Mouse (Mus musculus): ENCODE data around the gene Adgrd1.

Adgrd1 gene

DNA sequence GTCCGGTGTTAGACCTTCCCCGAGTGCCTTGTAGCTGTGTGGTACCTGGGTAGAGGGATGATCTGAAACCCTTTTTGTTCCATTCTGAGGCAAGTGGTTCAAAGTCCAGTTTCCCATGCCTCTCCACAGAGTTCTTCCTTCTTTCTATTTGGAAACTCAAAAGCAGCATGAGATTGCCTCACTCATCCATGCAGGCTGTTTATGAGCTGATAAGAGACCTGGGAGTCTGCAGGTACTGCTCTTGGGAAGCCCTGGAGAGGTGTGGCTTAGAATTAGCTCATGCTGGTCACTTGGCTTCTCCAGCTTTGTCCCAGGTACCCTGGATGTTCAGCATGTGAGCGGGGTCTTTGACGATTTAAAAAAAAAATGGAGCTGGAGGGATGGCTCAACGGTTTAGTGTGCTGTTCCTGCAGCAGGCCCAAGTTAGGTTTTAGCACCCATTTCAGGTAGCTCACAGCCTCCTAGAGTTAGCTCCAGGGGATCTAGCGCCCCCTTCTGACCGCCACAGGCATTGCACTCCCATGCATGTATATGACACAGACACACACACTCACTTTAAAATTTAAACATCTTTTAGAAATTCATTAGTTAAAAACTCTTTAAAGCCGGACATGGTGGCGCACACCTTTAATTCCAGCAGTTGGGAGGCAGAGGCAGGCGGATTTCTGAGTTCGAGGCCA, 65.0 kb downstream of the Adgrd1 start:
- DNase-seq: no peak

GRCm38 (mm10) chr5:129163416-129163815, 66.9 kb downstream of the Adgrd1 start:
- no peak for DNase-seq

DNA sequence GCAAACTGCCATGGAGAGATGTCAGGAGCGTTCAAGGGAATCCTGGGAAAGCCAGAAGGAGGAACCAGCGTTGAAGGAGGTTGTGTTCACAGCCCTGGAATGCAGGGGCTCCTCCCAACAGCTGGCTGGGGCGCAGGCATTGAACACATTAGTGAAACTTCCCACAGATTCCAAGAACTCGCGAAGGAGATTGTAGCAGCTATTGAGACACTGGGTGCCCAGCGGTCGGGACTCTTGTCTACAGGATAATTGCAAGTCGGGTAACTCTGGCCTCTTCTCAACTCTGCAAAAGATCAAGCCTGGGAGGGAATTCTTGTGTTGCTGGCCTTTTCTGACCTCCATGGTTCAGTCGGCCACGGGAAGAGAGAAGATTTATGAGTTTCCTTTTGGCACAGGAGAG, 67.5 kb downstream of the Adgrd1 start:
- peak; percentile 38 to 77 for DNase-seq

DNA sequence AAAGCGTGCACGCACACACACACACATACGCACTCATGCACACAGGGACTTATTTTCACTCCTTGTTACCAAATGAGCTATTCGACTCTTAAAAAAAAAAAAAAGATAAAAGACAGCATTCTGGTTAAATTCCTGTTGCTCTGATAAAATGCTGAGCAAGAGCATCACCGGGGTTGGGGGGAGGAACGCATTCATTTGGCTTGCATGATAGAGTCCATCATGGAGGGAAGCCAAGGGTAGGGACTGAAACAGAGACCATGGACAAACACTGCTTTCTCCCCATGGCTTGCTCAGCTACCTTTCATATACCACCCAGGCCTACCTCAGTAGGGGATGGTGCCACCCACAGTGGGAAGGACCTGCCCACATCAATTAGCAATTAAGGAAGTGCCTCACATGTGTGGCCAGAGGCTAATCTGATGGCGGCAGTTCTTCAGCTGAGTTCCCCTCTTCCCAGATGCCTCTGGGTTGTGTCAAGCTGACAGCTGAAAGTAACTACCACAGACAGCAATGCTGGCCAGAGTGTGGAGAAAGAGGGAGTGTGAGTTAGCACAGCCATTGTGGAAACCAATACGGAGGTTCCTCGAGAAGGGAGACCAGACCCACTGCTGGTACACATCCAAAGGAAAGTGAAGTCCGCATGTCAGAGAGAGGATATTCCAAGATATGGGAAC, 68.5 kb downstream of the Adgrd1 start:
- DNase-seq: peak; percentile 39 to 63

DNA sequence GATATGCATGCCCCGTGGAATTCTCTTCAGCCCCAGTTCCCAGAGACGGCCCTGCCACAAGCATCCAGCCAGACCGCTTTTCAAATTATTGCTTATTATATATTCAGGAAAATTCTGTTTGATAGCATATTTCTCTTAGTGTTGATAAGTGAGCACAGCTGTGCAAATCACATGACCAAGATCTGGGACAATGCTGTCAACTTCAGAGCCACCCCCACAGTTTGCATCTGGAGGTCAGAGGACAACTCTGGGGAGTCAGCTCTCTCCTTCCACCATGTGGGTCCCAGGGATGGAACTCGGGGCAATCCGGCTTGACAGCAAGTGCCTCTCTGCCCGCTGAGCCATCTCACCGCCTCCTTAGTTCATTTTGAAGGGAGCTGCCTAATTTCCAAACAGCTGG, 69.0 kb downstream of the Adgrd1 start:
- DNase-seq: peak; percentile 33 to 76

DNA sequence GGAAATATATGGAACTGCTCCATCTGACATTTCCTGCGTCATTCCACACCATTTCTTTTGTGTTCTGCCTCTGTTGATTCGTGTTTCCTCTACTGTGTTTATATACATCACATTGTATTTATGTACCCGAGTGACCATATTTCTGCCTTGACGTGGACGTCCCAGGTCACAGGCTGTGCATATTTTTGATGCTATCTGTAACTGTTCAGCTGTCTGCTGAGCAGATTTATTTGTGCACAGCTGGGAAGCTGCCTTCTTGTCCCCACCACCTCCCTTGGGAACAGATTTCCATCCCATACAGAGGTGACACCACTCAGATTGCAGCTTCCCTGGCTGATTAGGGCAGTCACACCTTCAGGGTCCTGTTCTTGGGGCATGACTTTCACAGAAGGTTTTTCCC, 72.5 kb downstream of the Adgrd1 start:
- no peak for DNase-seq

GRCm38 (mm10) chr5:129169567-129169966, 73.0 kb downstream of the Adgrd1 start:
- no peak for DNase-seq

DNA sequence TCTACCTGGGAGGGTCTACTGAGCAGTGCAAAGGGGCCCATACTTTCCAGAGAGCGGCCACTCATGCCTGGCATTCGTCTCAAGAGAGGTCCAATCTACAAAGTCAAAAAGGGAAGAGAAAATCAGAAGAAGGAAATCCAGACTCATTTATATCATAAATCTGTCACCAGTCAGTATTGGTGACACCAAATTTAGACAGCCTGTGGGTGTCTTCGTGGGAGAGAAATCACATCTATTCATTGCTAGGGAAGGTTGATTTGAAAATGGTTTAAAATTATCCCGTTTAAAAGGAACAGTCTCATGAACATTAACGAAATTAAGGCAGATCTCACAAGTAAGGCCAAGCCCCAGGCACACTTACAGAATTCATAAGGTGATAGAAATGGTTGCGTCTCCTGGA, 76.0 kb downstream of the Adgrd1 start:
- DNase-seq: no peak

DNA sequence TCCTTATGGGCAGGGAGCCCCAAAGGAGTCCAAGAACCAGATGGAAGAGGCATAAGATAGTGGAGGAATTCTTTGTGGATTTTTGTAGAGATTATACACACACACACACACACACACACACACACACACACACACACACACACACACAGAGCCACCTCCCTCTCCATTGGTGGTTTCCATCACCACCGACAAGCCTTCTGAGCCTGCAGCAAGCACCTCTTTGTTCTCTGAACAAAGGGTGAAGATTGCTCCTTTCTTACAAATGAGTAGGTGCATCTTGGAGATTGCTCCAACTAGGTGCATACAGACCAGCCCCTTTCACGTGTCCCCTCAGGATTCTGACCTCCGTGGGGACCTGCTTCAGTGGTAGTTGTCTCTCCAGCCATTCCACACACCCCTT, 79.4 kb downstream of the Adgrd1 start:
- no peak for DNase-seq

DNA sequence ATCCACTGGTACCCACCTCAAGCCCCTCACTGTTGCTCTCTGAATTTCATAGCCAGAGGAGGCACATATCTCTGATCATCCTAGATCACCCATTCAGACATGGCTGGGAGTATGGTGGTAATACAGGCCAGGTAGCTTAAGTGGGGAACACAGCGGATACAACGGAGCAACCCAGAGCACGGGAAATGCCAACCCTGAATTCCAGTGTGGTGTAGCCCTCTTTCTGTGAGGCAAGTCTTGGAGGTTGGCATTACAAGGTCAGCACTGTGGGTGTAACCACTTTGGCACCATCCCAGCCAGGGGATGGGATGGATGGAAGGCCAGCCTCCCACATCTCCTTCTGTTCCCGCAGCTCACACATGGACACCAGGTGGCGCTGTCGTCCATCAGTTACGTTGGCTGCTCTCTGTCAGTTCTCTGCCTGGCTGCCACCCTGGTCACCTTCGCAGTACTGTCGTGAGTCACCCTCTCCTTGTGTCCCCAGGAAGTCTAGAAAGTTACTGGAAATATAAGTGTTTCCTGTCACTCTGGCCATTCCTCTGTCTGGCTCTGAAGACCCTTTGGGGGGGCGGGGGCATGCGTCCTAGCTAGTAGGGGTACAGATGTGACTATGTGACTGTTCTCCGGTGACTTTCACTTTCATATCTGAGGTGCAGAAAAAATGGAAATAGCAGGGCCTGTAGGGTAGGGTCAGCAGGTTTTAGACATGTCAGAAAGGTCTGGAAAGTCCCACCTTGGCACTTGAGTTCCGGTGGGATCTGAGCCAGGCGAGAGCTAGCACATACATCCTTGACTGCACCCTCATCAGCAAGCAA, 81.4 kb downstream of the Adgrd1 start:
- peak; percentile 79 to 85 for DNase-seq

- no peak for DNase-seq
Measured at GRCm38 (mm10) chr5:129179356-129179755, 82.8 kb downstream of the Adgrd1 start.

DNA sequence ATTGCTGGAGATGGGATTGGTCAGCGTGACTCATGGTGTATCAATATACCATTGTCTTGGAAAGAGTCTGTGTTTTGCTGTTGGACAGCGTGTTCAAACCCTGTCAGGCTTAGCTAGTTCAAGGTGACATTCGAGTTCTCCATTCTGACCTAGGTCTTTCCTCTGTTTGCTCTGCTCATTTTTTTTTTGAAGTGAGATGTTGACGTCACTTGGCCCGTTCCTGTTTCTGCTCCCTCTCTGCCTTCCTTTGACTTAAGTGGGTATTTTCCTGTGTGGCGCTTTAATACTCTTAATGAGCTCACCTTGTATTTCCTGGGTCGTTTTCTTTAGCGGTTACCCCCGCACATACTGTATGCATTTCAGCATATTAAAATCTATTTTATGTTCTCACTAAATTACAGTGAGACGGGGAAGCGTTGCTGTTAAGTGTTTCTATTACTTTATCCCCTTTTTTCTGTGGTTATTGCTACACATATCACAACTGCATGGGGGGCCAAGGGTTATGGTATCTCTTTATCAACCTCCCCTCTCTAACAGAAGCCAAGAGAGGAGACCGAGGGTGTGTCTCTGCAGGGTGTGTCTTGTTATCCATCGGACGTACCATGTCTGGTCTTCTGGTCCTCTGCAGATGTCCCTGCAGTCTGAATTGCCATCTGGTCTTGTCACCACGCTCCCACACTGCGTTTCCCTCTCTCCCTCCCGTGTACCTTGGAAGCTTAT, 83.6 kb downstream of the Adgrd1 start:
- DNase-seq: no peak

DNA sequence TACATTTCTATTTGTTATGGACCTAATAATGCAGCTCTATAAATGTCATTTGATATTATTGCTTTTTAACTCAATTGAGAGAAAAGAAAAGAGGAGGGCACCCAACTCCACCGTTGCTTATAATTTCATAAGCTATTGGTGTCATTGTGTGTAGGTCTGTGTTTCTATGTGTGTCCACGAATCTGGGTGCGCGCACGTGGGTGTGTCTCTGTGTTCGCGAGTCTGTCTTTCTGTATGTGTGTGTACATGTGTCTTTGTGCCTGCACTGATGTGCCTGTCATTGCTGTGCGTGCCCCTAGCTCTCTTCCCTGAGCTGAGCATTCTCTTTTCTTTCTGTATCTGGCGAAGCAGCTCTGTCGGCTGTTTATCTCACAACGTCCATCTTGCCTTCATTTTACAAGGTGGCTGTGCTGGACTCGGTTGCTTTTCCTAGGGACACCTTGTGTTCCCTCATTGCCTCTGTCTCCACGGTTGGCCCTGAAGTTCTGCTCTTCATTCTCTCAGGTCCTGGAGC, 84.2 kb downstream of the Adgrd1 start:
- DNase-seq: no peak

GRCm38 (mm10) chr5:129181450-129181849, 84.9 kb downstream of the Adgrd1 start:
- DNase-seq: no peak

DNA sequence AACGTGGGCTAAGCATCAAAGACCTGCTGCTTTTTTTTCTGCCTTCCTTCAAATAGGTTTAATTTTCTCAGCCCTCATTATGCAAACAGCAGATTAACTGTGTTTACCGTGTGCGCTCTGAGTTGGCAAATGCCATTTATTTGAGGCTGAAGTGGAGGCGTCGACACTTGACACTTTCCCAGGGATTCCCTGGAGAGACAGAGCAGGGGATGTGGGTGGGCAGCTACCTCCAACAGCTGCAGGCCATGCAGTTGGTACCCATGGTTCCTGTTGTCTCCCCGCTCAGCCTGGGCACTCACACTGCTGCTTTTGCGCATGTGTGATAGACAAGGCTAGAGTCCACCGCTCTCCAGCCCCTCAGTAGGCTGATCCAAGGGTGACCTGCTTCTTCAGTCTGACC, 86.0 kb downstream of the Adgrd1 start:
- DNase-seq: no peak

GRCm38 (mm10) chr5:129186260-129186659, 89.7 kb downstream of the Adgrd1 start:
- peak in 1 of 2 experiments; percentile 30 for DNase-seq

DNA sequence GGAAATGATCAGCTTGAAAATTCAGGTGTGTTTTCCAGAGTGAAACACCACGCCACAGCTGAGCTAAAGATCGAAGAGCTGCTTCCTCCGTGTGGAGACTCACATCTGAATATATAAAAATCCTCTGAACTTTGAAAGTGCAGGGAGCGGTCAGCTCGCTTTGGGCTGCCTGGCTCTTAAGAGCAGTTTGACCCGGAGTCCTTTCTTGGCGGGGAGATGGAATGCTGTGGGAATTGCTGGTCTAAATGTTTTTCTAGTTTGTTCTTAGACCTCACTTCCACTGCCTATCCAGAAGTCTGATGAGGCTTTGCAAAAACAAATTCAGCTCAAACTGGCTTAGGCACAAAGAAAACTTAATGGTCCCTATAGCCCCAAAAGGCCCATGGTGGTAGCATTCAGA, 90.4 kb downstream of the Adgrd1 start:
- no peak for DNase-seq

DNA sequence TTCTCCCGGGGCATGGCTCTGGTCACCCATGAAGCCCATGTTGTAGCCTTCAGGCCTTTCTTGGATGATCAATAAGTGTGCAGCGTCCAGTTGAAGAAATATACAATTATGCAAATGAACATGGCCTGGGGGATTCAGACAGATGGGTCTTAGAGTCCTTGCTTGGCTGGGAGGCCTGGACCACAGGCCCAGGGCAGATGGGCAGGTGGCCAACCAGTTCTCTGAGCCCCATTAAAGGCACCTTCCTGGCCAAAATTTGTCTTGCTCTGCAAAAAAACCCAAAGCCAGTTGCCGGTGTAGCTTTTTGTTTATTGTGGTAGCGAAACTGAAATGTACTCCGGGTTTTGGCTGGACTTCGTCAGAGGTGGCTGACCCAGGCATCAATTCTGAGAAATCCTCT, 92.5 kb downstream of the Adgrd1 start:
- DNase-seq: no peak

GRCm38 (mm10) chr5:129190077-129190476, 93.5 kb downstream of the Adgrd1 start:
- no peak for DNase-seq

DNA sequence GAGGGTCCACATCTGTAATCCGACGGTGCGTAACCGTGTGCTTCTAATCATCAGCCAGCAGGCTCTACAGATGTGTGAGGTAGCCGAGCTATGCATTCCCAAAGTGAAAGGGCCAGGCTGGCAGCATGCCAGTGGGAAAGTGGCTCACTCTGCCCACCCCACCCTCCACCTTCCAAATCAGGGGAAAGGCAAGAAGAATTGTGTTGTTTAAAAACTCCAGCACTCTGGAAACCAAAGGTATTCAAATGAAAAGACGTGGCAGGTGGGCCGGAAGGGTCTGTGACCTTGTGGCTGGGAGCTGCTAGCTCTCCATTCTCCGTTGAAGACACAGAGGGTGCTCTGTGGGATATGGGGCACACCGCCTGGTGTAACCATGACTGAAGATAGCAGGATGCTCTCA, 100.0 kb downstream of the Adgrd1 start:
- DNase-seq: no peak

GRCm38 (mm10) chr5:129196971-129197519, 100.5 kb downstream of the Adgrd1 start:
- no peak for DNase-seq

DNA sequence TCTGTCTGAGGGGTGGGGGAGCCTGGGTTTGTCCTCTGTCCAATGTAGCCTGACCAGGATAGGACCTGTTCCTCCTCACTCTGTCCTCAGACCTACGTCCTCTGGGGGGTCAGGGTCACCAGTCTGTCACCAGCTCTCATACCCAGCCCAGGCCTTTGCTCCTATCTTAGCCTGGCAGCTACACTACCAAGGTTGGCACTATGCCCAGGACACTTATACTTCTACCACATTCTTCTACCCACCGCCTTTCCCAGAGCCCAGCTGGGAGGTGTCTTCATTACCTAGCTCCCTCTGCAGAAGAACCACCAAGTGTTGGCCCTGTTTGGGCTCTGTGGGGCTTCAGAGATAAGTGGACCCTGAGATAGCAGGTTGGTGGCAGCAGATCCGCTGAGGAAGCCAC, 103.6 kb downstream of the Adgrd1 start:
- peak in 1 of 2 experiments; percentile 27 for DNase-seq

GRCm38 (mm10) chr5:129208279-129208678, 111.7 kb downstream of the Adgrd1 start:
- DNase-seq: no peak

Data from lung, postnatal 4 days (tissue).